Mouse (Mus musculus): ENCODE results near the gene 1700113H08Rik. TPM values are rescaled to one million over a fixed set of nuclear protein-coding genes. Genes with fewer than 3 reads are reported as not detected.

1700113H08Rik gene
- polyA plus RNA-seq, 2 experiments: not detected

- no peak overlapping the region for H3K27ac ChIP-seq
- no peak overlapping the region for H3K4me3 ChIP-seq (ENCODE audit: insufficient read depth in 1 of 2, low read depth in 2 of 2, low read length in 2 of 2)
- no peak for DNase-seq (ENCODE audit: low read depth in 3 of 3, low spot score in 3 of 3)
- no peaks in the 10 kb centered on the region for H3K4me1 ChIP-seq (replicated peaks; ENCODE audit: control insufficient read depth in 2 of 2, insufficient read depth in 2 of 2, low read length in 1 of 2)
- H3K4me2 ChIP-seq (ENCODE audit: low read depth): no peak overlapping the region
- no peaks in the 10 kb centered on the region for H3K36me3 ChIP-seq (replicated peaks; ENCODE audit: control insufficient read depth, insufficient read depth, low read depth)
- H3K9ac ChIP-seq (replicated peaks): no peak overlapping the region
- ATAC-seq (ENCODE audit: insufficient read depth): no peak
- no peak for TF ChIP-seq CTCF (IDR thresholded peaks at IDR 0.05; ENCODE audit: low read depth)
- no peak for TF ChIP-seq EP300 (IDR thresholded peaks at IDR 0.05; ENCODE audit: low read depth)
- H3K27me3 ChIP-seq (ENCODE audit: control insufficient read depth, insufficient read depth, low read length): no peaks in the 10 kb centered on the region
- H3K9me3 ChIP-seq (ENCODE audit: control insufficient read depth, low read length): no peaks in the 10 kb centered on the region
- 58% methylated on average over 3 of the region's 3 CpGs for WGBS (ENCODE audit: insufficient replicate concordance)
These were observed 44.1 kb downstream of the 1700113H08Rik start for GRCm38 (mm10) chr10:87101951-87102320.

DNA sequence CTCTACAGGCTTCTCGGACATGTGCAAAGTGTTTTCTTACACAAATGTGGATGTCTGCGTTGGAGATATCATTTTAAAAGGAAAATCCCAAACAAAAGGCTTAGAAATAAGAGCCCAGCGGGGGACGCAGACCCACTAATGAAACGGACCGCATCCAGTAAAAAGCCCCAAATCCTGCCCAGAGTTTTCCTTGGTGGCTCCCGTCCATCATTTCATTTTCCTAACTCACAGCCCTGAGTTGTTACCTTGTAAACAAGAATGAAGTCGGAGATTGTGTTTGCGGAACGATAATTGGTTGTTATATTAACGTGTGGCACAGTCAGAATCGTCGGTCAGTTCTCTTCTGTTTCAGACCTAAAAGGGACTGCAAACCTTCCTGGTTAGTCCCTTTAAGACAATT, 44.6 kb downstream of the 1700113H08Rik start:
- Histone ChIP-seq H3K27ac (no peak overlapping the region), H3K4me3 (ENCODE audit: insufficient read depth in 1 of 2, low read depth in 2 of 2, low read length in 2 of 2) (no peak overlapping the region), H3K9ac (replicated peaks) (no peak overlapping the region), H3K9me3 (ENCODE audit: control insufficient read depth, low read length) (no peaks in the 10 kb centered on the region), H3K4me1 (replicated peaks; ENCODE audit: control insufficient read depth in 2 of 2, insufficient read depth in 2 of 2, low read length in 1 of 2) (no peaks in the 10 kb centered on the region), H3K36me3 (replicated peaks; ENCODE audit: control insufficient read depth, insufficient read depth, low read depth) (no peaks in the 10 kb centered on the region), H3K4me2 (ENCODE audit: low read depth) (no peak overlapping the region), H3K27me3 (ENCODE audit: control insufficient read depth, insufficient read depth, low read length) (no peaks in the 10 kb centered on the region)
- ATAC-seq (ENCODE audit: insufficient read depth): no peak
- WGBS (ENCODE audit: insufficient replicate concordance): 69% methylated on average over 13 of the region's 13 CpGs
- DNase-seq (ENCODE audit: low read depth in 3 of 3, low spot score in 3 of 3): no peak
- TF ChIP-seq CTCF (IDR thresholded peaks at IDR 0.05; ENCODE audit: low read depth) (no peak), EP300 (IDR thresholded peaks at IDR 0.05; ENCODE audit: low read depth) (no peak)

- Histone ChIP-seq H3K27me3 (ENCODE audit: control insufficient read depth, insufficient read depth, low read length) (no peaks in the 10 kb centered on the region), H3K4me3 (ENCODE audit: insufficient read depth in 1 of 2, low read depth in 2 of 2, low read length in 2 of 2) (no peak overlapping the region), H3K9ac (replicated peaks) (no peak overlapping the region), H3K27ac (no peak overlapping the region), H3K36me3 (replicated peaks; ENCODE audit: control insufficient read depth, insufficient read depth, low read depth) (no peaks in the 10 kb centered on the region), H3K4me1 (replicated peaks; ENCODE audit: control insufficient read depth in 2 of 2, insufficient read depth in 2 of 2, low read length in 1 of 2) (no peaks in the 10 kb centered on the region), H3K9me3 (ENCODE audit: control insufficient read depth, low read length) (no peaks in the 10 kb centered on the region), H3K4me2 (ENCODE audit: low read depth) (no peak overlapping the region)
- DNase-seq (ENCODE audit: low read depth in 3 of 3, low spot score in 3 of 3) (no peak), ATAC-seq (ENCODE audit: insufficient read depth) (no peak)
- no peak for TF ChIP-seq EP300 (IDR thresholded peaks at IDR 0.05; ENCODE audit: low read depth)
- TF ChIP-seq CTCF (IDR thresholded peaks at IDR 0.05; ENCODE audit: low read depth): no peak
- 38% methylated on average over 8 of the region's 8 CpGs for WGBS (ENCODE audit: insufficient replicate concordance)
These were observed 45.4 kb downstream of the 1700113H08Rik start for GRCm38 (mm10) chr10:87103286-87103685.

DNA sequence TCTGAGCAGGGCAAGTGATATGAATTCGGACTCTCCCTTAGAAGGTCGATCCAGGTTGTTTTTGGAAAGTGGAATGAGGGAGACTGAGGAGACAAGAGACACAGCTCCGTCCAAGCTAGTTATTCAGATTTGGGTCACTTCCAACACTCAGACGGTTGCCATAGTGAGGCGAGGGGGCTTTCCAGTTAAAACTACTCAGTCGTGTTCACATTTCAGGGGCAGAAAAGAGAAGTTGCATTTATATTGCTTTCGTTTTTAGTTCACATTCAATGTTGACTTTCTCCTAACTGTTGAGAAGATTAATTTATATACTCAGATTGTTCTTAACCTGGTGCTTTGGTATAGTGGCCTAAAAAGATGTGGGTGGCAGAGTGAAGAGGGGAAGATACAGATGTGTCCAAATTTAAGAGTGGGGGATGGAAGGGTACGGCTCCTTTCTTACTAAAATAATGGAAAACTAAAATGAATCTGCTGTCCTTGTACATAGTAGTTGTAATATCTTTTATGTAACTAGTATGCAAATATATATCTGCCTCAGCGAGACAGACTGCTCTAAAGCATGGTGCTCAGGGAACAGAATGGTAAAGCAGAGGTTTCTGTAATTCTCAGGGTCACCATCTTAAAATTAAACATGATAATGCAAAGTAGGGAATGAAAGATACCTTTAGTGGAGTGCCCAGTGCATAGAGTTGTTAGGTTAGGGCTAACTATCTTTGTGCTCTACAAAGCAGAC, 49.9 kb downstream of the 1700113H08Rik start:
- no peaks in the 10 kb centered on the region for H3K9me3 ChIP-seq (ENCODE audit: control insufficient read depth, low read length)
- H3K36me3 ChIP-seq (replicated peaks; ENCODE audit: control insufficient read depth, insufficient read depth, low read depth): no peaks in the 10 kb centered on the region
- TF ChIP-seq EP300 (IDR thresholded peaks at IDR 0.05; ENCODE audit: low read depth): no peak
- TF ChIP-seq CTCF (IDR thresholded peaks at IDR 0.05; ENCODE audit: low read depth): no peak
- no peaks in the 10 kb centered on the region for H3K27me3 ChIP-seq (ENCODE audit: control insufficient read depth, insufficient read depth, low read length)
- no peak overlapping the region for H3K27ac ChIP-seq
- no peak overlapping the region for H3K9ac ChIP-seq (replicated peaks)
- no peak for ATAC-seq (ENCODE audit: insufficient read depth)
- H3K4me3 ChIP-seq (ENCODE audit: insufficient read depth in 1 of 2, low read depth in 2 of 2, low read length in 2 of 2): no peak overlapping the region
- WGBS (ENCODE audit: insufficient replicate concordance): 55% methylated on average over 9 of the region's 9 CpGs
- H3K4me1 ChIP-seq (replicated peaks; ENCODE audit: control insufficient read depth in 2 of 2, insufficient read depth in 2 of 2, low read length in 1 of 2): no peaks in the 10 kb centered on the region
- DNase-seq (ENCODE audit: low read depth in 3 of 3, low spot score in 3 of 3): no peak
- no peak overlapping the region for H3K4me2 ChIP-seq (ENCODE audit: low read depth)

- no peaks in the 10 kb centered on the region for H3K9me3 ChIP-seq (ENCODE audit: control insufficient read depth, low read length)
- H3K4me1 ChIP-seq (replicated peaks; ENCODE audit: control insufficient read depth in 2 of 2, insufficient read depth in 2 of 2, low read length in 1 of 2): no peaks in the 10 kb centered on the region
- DNase-seq (ENCODE audit: low read depth in 3 of 3, low spot score in 3 of 3) (no peak), ATAC-seq (ENCODE audit: insufficient read depth) (no peak)
- H3K27me3 ChIP-seq (ENCODE audit: control insufficient read depth, insufficient read depth, low read length): no peaks in the 10 kb centered on the region
- no peak overlapping the region for H3K4me3 ChIP-seq (ENCODE audit: insufficient read depth in 1 of 2, low read depth in 2 of 2, low read length in 2 of 2)
- no peak for TF ChIP-seq CTCF (IDR thresholded peaks at IDR 0.05; ENCODE audit: low read depth)
- no peak for TF ChIP-seq EP300 (IDR thresholded peaks at IDR 0.05; ENCODE audit: low read depth)
- H3K4me2 ChIP-seq (ENCODE audit: low read depth): no peak overlapping the region
- no peaks in the 10 kb centered on the region for H3K36me3 ChIP-seq (replicated peaks; ENCODE audit: control insufficient read depth, insufficient read depth, low read depth)
- H3K27ac ChIP-seq: no peak overlapping the region
- 68% methylated on average over 6 of the region's 6 CpGs for WGBS (ENCODE audit: insufficient replicate concordance)
- H3K9ac ChIP-seq (replicated peaks): no peak overlapping the region
These were observed 50.5 kb downstream of the 1700113H08Rik start for GRCm38 (mm10) chr10:87108333-87108732.

All from liver, embryonic 14.5 days (tissue).